Mouse (Mus musculus) gastrocnemius, adult 2 months (tissue): ENCODE measurements at regions not wholly inside any gene's neighbourhood (a gene's known extent, or its start where the extent isn't known, plus 50 kb on each side); places are given as distances from the start of the nearest gene placed in this dataset.

Experiments
- DNase-seq: peaks from one replicate; pipeline ENCODE4 v3.0.0; 2022
- H3K27ac ChIP-seq: fragments of 200-600 bp; 2 replicates; pipeline ENCODE4 v1.8.1; 2022; ENCODE audit warnings: mild to moderate bottlenecking
- H3K4me3 ChIP-seq: fragments of 200-600 bp; 2 replicates; pipeline ENCODE4 v1.8.1; 2022; ENCODE audit warnings: mild to moderate bottlenecking, moderate library complexity
- CTCF ChIP-seq: fragments of 200-600 bp; IDR thresholded peaks from 2 replicates; pipeline ENCODE4 v1.8.1; 2022; ENCODE audit warnings: antibody characterized with exemption, mild to moderate bottlenecking, moderate library complexity
- intact Hi-C: fragments of 180-260 bp; cut with DNase I; formaldehyde crosslinking; loops from one replicate; pipeline ENCODE4 v1.15.1; 2025

DNA sequence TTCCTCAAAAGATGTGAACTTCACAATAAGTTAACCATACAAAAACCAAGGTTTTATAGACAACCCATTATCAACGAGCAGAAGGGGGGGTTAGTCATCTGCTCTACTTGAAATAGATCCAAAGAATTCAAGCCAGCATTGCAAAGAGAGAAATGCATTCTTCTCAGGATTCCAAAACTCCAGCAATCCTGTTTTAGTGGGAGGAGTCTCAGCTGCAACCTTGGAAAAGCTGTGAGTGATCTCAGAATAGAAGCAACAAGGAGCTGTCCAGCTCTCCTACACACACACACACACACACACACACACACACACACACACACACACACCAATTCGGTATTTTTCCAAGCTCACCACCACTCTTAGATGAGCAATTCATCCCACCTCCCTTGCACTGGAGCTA is 149.0 kb upstream of the BC052040 start:
- intact Hi-C loops, result no loop called here
- no peak for TF ChIP-seq CTCF
- H3K4me3 ChIP-seq, result no peak overlapping the region
- DNase-seq, result no peak
- H3K27ac ChIP-seq, result no peak overlapping the region

DNA sequence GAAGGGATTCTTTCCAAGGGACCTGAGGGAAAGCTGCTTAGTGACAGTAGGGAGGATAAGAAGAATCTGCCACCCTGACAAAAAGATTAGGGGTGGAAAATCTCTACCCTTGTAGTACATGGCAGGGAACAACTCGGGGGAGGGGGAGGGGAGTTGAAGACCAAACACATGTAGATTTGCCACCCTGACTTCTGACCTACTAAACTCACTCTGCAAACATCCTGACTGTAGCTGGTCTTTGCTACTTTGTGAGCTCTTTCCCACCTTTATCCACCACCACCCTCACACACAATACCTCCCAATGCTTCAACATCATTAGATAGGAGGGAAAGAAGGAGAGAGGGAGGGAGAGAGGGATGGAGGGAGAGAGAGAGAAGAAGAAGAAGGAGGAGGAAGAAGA is 140.4 kb upstream of the BC052040 start:
- no peak overlapping the region for H3K4me3 ChIP-seq
- intact Hi-C loops, result no loop called here
- H3K27ac ChIP-seq, result no peak overlapping the region
- DNase-seq, result no peak
- no peak for TF ChIP-seq CTCF

- DNase-seq, result no peak
- no peak overlapping the region for H3K4me3 ChIP-seq
- no peak for TF ChIP-seq CTCF
- no peak overlapping the region for H3K27ac ChIP-seq
- intact Hi-C loops, result no loop called here
Observed at GRCm38 (mm10) chr2:115449783-115450483, 131.6 kb upstream of the BC052040 start.

DNA sequence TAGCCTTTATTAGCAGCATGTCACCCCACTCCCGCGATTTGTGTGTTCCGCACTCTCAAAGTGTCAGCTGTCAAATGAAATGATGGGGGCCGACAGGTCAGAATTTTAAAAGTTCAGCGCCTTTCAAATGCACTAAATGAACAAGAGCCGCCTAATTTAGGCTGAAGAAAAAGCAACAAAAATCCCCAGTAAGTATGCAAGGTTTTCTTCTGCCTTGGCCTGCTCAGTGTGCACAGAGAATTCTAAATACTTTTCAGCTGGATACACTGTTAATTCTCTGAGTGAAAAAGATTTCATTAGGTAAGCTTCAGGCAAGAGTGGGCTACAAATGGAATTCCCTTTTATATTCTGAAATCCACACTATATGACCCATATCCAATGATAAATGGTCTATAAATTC is 125.9 kb upstream of the BC052040 start:
- no peak for DNase-seq
- no peak overlapping the region for H3K27ac ChIP-seq
- no peak for TF ChIP-seq CTCF
- H3K4me3 ChIP-seq, result no peak overlapping the region
- intact Hi-C loops, result no loop called here

DNA sequence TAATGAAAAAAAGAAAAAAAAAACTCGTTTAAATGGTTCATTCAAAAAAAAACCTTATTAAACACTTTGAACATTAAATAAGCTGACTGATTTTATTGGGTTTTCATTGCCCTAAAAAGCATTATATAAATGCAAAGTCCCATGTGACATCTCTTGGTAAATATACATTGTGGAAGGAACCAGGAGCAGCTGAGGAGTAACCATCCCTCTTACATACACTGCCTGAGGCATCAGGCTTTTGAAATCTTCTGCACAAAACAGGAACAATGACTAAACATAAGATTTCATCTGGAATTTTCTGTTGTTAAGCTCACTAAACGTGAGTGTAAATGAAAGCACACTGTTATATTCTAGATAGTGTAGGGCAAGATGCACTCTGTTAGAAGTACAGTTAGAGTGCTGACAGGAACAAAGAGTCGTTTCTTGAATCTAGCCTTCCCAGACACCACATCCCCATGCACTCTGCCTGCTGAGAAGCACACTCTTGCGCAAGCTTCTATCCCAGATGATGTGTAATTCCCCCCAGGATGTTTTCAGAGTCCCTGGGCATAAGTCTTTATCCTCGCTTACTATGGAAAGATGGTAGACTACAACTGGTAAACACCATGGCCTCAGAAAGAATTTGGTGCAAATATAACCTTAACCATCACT is 125.0 kb upstream of the BC052040 start:
- intact Hi-C loops, result no loop called here
- TF ChIP-seq CTCF, result no peak
- no peak overlapping the region for H3K27ac ChIP-seq
- DNase-seq, result no peak
- H3K4me3 ChIP-seq, result no peak overlapping the region

- intact Hi-C loops, result no loop called here
- H3K4me3 ChIP-seq, result no peak overlapping the region
- DNase-seq, result no peak
- no peak for TF ChIP-seq CTCF
- no peak overlapping the region for H3K27ac ChIP-seq
Observed at GRCm38 (mm10) chr2:115460028-115460881, 121.3 kb upstream of the BC052040 start.

- TF ChIP-seq CTCF, result no peak
- no peak for DNase-seq
- intact Hi-C loops, result no loop called here
- Histone ChIP-seq H3K4me3 (no peak overlapping the region), H3K27ac (no peak overlapping the region)
Observed at GRCm38 (mm10) chr2:115460882-115461151, 120.7 kb upstream of the BC052040 start.

DNA sequence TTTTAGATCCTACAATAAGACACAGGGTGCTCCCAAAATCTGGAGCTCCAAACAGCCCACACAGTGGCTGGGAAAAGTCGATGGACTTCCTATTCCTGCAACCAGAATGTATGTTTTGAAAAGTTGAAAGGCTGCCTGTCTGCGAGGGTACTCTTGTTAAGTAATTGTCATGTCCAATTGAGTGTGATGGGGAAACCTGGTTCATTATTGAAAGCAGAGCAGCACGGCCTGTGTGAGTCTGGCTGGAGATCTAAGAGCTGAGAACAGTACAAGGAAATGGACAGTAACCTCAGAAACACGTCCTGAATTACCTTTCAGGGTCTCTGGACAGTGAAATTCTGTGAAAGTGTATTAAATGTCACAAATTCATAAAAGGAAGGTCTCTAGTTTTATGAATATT is 115.3 kb upstream of the BC052040 start:
- no peak overlapping the region for H3K4me3 ChIP-seq
- no peak for TF ChIP-seq CTCF
- no peak overlapping the region for H3K27ac ChIP-seq
- no peak for DNase-seq
- intact Hi-C loops, result no loop called here

- TF ChIP-seq CTCF, result no peak
- intact Hi-C loops, result no loop called here
- no peak overlapping the region for H3K4me3 ChIP-seq
- no peak overlapping the region for H3K27ac ChIP-seq
- no peak for DNase-seq
Observed at GRCm38 (mm10) chr2:115467107-115467745, 114.3 kb upstream of the BC052040 start.

GRCm38 (mm10) chr2:115467936-115468335 is 113.6 kb upstream of the BC052040 start:
- Histone ChIP-seq H3K4me3 (no peak overlapping the region), H3K27ac (no peak overlapping the region)
- no peak for DNase-seq
- TF ChIP-seq CTCF, result no peak
- intact Hi-C loops, result no loop called here

GRCm38 (mm10) chr2:115468471-115468909 is 113.0 kb upstream of the BC052040 start:
- DNase-seq, result no peak
- intact Hi-C loops, result no loop called here
- no peak overlapping the region for H3K4me3 ChIP-seq
- TF ChIP-seq CTCF, result no peak
- H3K27ac ChIP-seq, result no peak overlapping the region

DNA sequence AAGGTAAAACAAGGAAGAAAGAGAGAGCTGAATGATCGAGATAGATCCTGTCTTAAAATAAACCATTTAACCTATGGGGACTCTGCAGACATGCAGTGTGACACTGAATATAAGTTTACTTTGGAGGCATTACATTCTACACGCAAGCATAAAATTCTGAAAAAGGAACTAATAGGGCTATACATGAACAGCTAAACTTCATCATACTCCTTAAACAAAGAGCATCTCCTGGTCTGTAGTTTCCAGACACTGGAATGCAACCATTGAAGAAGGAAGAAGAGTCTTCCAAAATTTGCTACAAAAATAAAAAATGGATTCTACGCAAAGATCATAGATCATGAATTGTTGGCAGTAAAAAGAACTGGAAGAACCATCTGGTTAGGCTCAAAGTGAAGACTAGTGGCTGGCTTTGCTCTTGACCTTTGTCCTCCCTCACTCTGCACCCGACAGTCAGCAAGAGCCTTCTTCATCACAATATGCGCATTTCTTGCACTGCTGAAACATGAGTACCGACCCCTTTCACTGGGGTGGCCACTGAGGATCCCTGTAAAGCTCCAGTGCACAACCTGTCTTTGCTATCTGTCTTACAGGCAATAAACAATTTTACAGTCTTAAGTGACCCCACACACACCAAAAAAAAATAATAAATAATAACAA is 112.2 kb upstream of the BC052040 start:
- DNase-seq, result no peak
- intact Hi-C loops, result no loop called here
- Histone ChIP-seq H3K27ac (no peak overlapping the region), H3K4me3 (no peak overlapping the region)
- no peak for TF ChIP-seq CTCF

DNA sequence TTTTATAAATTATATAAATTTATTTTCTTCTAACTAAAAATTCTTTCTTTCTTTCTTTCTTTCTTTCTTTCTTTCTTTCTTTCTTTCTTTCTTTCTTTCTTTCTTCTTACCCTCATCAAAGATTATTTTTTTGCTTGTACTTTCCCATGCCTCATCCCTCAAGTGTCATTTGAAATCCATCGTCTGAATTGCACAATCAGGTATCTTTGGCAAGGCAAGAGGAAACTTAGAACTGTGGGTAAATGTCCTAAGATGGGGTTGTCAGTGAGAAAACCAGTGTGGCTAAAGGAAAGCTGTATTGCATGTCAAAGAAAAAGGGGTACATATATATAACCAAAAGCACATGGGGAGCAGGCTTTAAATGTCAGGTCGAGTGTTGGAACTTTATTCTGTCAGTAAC is 109.1 kb upstream of the BC052040 start:
- Histone ChIP-seq H3K4me3 (no peak overlapping the region), H3K27ac (no peak overlapping the region)
- no peak for DNase-seq
- intact Hi-C loops, result no loop called here
- TF ChIP-seq CTCF, result no peak
